25 mouse cellular contexts compared by ENCODE assay signal in genomic region chr12:84109924-84110323, GRCm38 (mm10). TPM values are rescaled to one million over a fixed set of nuclear protein-coding genes. Genes with fewer than 3 reads are reported as not detected.
"Had no signal": no experiment of that assay in that cellular context is flagged by ENCODE, and none has a peak within 500 bp of the region (broad histone marks: within the 10 kb centered on the region; RNA-seq: fewer than 3 reads in every experiment).

No protein-coding gene starts in this region.

- H3K27ac ChIP-seq: limb, embryonic 12.5 days; limb, embryonic 15.5 days; liver, embryonic 14.5 days had no signal

- DNase-seq: kidney, adult 18-20 months; kidney, postnatal 10 days; kidney, postnatal 36 days; left cerebral cortex, postnatal 4 days; liver, postnatal 0 days; lung, embryonic 14.5 days; lung, postnatal 10 days; lung, postnatal 4 days; midbrain, embryonic 14.5 days; thymus, adult 18-20 months; thymus, postnatal 14 days; thymus, postnatal 4 days had no signal

- H3K36me3 ChIP-seq: limb, embryonic 12.5 days; limb, embryonic 15.5 days had no signal

- H3K27me3 ChIP-seq: limb, embryonic 12.5 days; limb, embryonic 15.5 days had no signal

- H3K9me3 ChIP-seq: limb, embryonic 12.5 days; limb, embryonic 15.5 days had no signal

- H3K4me3 ChIP-seq: limb, embryonic 12.5 days; limb, embryonic 15.5 days had no signal

- H3K9ac ChIP-seq: limb, embryonic 12.5 days; limb, embryonic 15.5 days; liver, embryonic 14.5 days; liver, postnatal 0 days; lung, embryonic 14.5 days had no signal

RNA-seq across cellular contexts. Expression of gene Acot5, which starts 40.8 kb away (rescaled TPM):
- total RNA-seq: megakaryocyte progenitor cell, adult 5-6 weeks; megakaryocyte-erythroid progenitor cell, adult 5-6 weeks had no signal
- polyA plus RNA-seq: kidney, embryonic 14.5 days; limb, embryonic 12.5 days; limb, embryonic 15.5 days; liver, embryonic 11.5 days; liver, embryonic 14.5 days; lung, embryonic 14.5 days; midbrain, embryonic 11.5 days; midbrain, embryonic 14.5 days; neural tube, embryonic 11.5 days; small intestine, adult 2 months; spleen, adult 2 months; stomach, embryonic 16.5 days; testis, adult 2 months had no signal

RNA-seq across cellular contexts. Expression of gene Acot3, which starts 58.0 kb away (rescaled TPM):
- total RNA-seq: megakaryocyte progenitor cell, adult 5-6 weeks; megakaryocyte-erythroid progenitor cell, adult 5-6 weeks had no signal
- polyA plus RNA-seq: limb, embryonic 15.5 days; small intestine, adult 2 months; spleen, adult 2 months; testis, adult 2 months had no signal
